Mouse (Mus musculus) myocyte (in vitro differentiated cells): Measurements from ENCODE around the gene Heatr1.

Experiments
- CEBPB ChIP-seq: IDR thresholded peaks from 2 replicates; pipeline ENCODE4 v1.6.1; 2011; ENCODE audit warnings: mild to moderate bottlenecking, moderate library complexity; ENCODE audit not compliant: poor library complexity, insufficient read depth, severe bottlenecking
- MYOD1 ChIP-seq, 3 experiments: IDR thresholded peaks; one replicate each; pipeline ENCODE4 v1.6.1; 2011; ENCODE audit warnings: control low read depth in 2 of 3, low read depth in 2 of 3, mild to moderate bottlenecking in 2 of 3, moderate library complexity in 1 of 3; ENCODE audit not compliant: insufficient read length in 2 of 3, control insufficient read depth in 1 of 3
- POLR2A ChIP-seq: IDR thresholded peaks from one replicate; pipeline ENCODE4 v1.6.1; 2011; ENCODE audit warnings: low read depth, mild to moderate bottlenecking, control low read depth, moderate library complexity; ENCODE audit not compliant: insufficient read length
- USF1 ChIP-seq: IDR thresholded peaks from one replicate; pipeline ENCODE4 v1.6.1; 2011; ENCODE audit warnings: low read depth, mild to moderate bottlenecking, control low read depth, moderate library complexity

DNA sequence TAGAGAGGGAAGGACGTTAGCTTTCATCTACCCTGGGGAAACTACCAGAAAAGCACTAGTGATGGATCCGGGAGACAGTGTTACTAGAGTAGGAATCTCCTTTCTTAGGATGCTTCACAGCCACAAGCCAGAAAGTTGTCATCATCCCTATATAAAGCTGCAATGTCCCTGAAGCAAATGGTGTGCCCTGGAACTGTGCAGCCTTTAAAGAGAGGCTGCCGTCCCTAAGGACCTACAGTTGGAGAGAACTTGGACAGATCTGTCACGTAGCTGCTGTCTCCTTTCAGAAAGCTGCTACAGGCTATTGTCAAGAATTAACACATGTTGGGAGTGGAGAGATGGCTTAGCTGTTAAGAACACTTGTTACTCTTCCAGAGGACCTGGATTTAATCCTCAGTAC, 33.3 kb upstream of the Heatr1 start:
- TF ChIP-seq USF1: no peak
- no peak for TF ChIP-seq POLR2A
- TF ChIP-seq CEBPB: no peak
- no peak for TF ChIP-seq MYOD1 (IDR thresholded peaks at IDR 0.05; ENCODE audit: control insufficient read depth in 1 of 3, insufficient read length in 2 of 3, low read depth in 2 of 3)
